Mouse (Mus musculus): ENCODE measurements at regions not wholly inside any gene's neighbourhood (a gene's known extent, or its start where the extent isn't known, plus 50 kb on each side); places are given as distances from the start of the nearest gene placed in this dataset.

GRCm38 (mm10) chr1:75983057-75983456 is 437.0 kb downstream of the Slc4a3 start:
- intact Hi-C loops (cut with DNase I): no loop called here
- DNase-seq: no peak

- intact Hi-C loops (cut with DNase I): no loop called here
- DNase-seq: no peak
These were observed 437.4 kb downstream of the Slc4a3 start for GRCm38 (mm10) chr1:75983487-75983886.

- DNase-seq: no peak
- intact Hi-C loops (cut with DNase I): no loop called here
These were observed 442.4 kb downstream of the Slc4a3 start for GRCm38 (mm10) chr1:75988496-75988895.

GRCm38 (mm10) chr1:75992039-75992438 is 446.0 kb downstream of the Slc4a3 start:
- no peak for DNase-seq
- intact Hi-C loops (cut with DNase I): no loop called here

GRCm38 (mm10) chr1:75997222-75997621 is 451.2 kb downstream of the Slc4a3 start:
- DNase-seq: no peak
- intact Hi-C loops (cut with DNase I): no loop called here

GRCm38 (mm10) chr1:76001124-76001523 is 455.1 kb downstream of the Slc4a3 start:
- peak; percentile 66 for DNase-seq
- intact Hi-C loops (cut with DNase I): no loop called here

GRCm38 (mm10) chr1:76009601-76010000 is 463.5 kb downstream of the Slc4a3 start:
- intact Hi-C loops (cut with DNase I): no loop called here
- no peak for DNase-seq

GRCm38 (mm10) chr1:76010212-76010800 is 464.2 kb downstream of the Slc4a3 start:
- no peak for DNase-seq
- intact Hi-C loops (cut with DNase I): no loop called here

- no peak for DNase-seq
- intact Hi-C loops (cut with DNase I): no loop called here
These were observed 472.5 kb downstream of the Slc4a3 start for GRCm38 (mm10) chr1:76018588-76018987.

GRCm38 (mm10) chr1:76019071-76019470 is 473.0 kb downstream of the Slc4a3 start:
- intact Hi-C loops (cut with DNase I): no loop called here
- no peak for DNase-seq

- intact Hi-C loops (cut with DNase I): no loop called here
- DNase-seq: no peak
These were observed 478.6 kb downstream of the Slc4a3 start for GRCm38 (mm10) chr1:76024650-76025049.

- intact Hi-C loops (cut with DNase I): no loop called here
- no peak for DNase-seq
These were observed 479.3 kb downstream of the Slc4a3 start for GRCm38 (mm10) chr1:76025389-76025788.

GRCm38 (mm10) chr1:76029059-76029458 is 483.0 kb downstream of the Slc4a3 start:
- intact Hi-C loops (cut with DNase I): no loop called here
- no peak for DNase-seq

- DNase-seq: no peak
- intact Hi-C loops (cut with DNase I): no loop called here
These were observed 485.3 kb downstream of the Slc4a3 start for GRCm38 (mm10) chr1:76031171-76031922.

- DNase-seq: no peak
- intact Hi-C loops (cut with DNase I): no loop called here
These were observed 485.8 kb downstream of the Slc4a3 start for GRCm38 (mm10) chr1:76031923-76032285.

- intact Hi-C loops (cut with DNase I): no loop called here
- no peak for DNase-seq
These were observed 486.6 kb downstream of the Slc4a3 start for GRCm38 (mm10) chr1:76032626-76033025.

- no peak for DNase-seq
- intact Hi-C loops (cut with DNase I): no loop called here
These were observed 490.2 kb downstream of the Slc4a3 start for GRCm38 (mm10) chr1:76036316-76036715.

GRCm38 (mm10) chr1:76039029-76039655 is 493.1 kb downstream of the Slc4a3 start:
- intact Hi-C loops (cut with DNase I): no loop called here

GRCm38 (mm10) chr1:76039661-76040060 is 493.6 kb downstream of the Slc4a3 start:
- intact Hi-C loops (cut with DNase I): no loop called here
- no peak for DNase-seq

More at GRCm38 (mm10) chr1:76039029-76039655, 493.1 kb downstream of the Slc4a3 start:
- peak; percentile 49 for DNase-seq

GRCm38 (mm10) chr1:76050264-76050663 is 504.2 kb downstream of the Slc4a3 start:
- intact Hi-C loops (cut with DNase I): no loop called here
- DNase-seq: no peak

GRCm38 (mm10) chr1:76053378-76054171 is 507.5 kb downstream of the Slc4a3 start:
- DNase-seq: no peak
- intact Hi-C loops (cut with DNase I): no loop called here
